Mouse (Mus musculus): ENCODE data around the gene Cfap161. TPM values are rescaled to one million over a fixed set of nuclear protein-coding genes. Genes with fewer than 3 reads are reported as not detected.

Cfap161 gene
- polyA plus RNA-seq, 1 experiment, result 0.18 TPM

GRCm38 (mm10) chr7:83800071-83800470 is 5.4 kb upstream of the Cfap161 start:
- 96% methylated on average over 2 of the region's 2 CpGs for WGBS
- H3K4me3 ChIP-seq (ENCODE audit: control insufficient read depth, insufficient read depth, low read length), result no peak overlapping the region
- TF ChIP-seq POLR2A (IDR thresholded peaks at IDR 0.05; ENCODE audit: control insufficient read depth, extremely low read depth, insufficient read depth, low read length, poor library complexity) (no peak), CTCF (IDR thresholded peaks at IDR 0.05; ENCODE audit: borderline replicate concordance, control insufficient read depth, extremely low read depth, insufficient read depth, low read length, poor library complexity) (no peak)
- no peaks in the 10 kb centered on the region for H3K4me1 ChIP-seq (replicated peaks; ENCODE audit: control insufficient read depth, insufficient read depth, low read length)
- no peaks in the 10 kb centered on the region for H3K27me3 ChIP-seq (ENCODE audit: control insufficient read depth, insufficient read depth, low read length)
- no peak overlapping the region for H3K27ac ChIP-seq (ENCODE audit: control insufficient read depth, insufficient read depth, low read length)
- DNase-seq, result no peak
- no peaks in the 10 kb centered on the region for H3K36me3 ChIP-seq (ENCODE audit: control insufficient read depth, insufficient read depth, low read length)

GRCm38 (mm10) chr7:83798004-83798403 is 3.3 kb upstream of the Cfap161 start:
- Histone ChIP-seq H3K4me1 (replicated peaks; ENCODE audit: control insufficient read depth, insufficient read depth, low read length) (no peaks in the 10 kb centered on the region), H3K36me3 (ENCODE audit: control insufficient read depth, insufficient read depth, low read length) (no peaks in the 10 kb centered on the region), H3K27me3 (ENCODE audit: control insufficient read depth, insufficient read depth, low read length) (no peaks in the 10 kb centered on the region), H3K27ac (ENCODE audit: control insufficient read depth, insufficient read depth, low read length) (no peak overlapping the region), H3K4me3 (ENCODE audit: control insufficient read depth, insufficient read depth, low read length) (no peak overlapping the region)
- TF ChIP-seq CTCF (IDR thresholded peaks at IDR 0.05; ENCODE audit: borderline replicate concordance, control insufficient read depth, extremely low read depth, insufficient read depth, low read length, poor library complexity) (no peak), POLR2A (IDR thresholded peaks at IDR 0.05; ENCODE audit: control insufficient read depth, extremely low read depth, insufficient read depth, low read length, poor library complexity) (no peak)
- DNase-seq, result no peak

- Histone ChIP-seq H3K4me3 (ENCODE audit: control insufficient read depth, insufficient read depth, low read length) (no peak overlapping the region), H3K4me1 (replicated peaks; ENCODE audit: control insufficient read depth, insufficient read depth, low read length) (no peaks in the 10 kb centered on the region), H3K27ac (ENCODE audit: control insufficient read depth, insufficient read depth, low read length) (no peak overlapping the region), H3K27me3 (ENCODE audit: control insufficient read depth, insufficient read depth, low read length) (no peaks in the 10 kb centered on the region), H3K36me3 (ENCODE audit: control insufficient read depth, insufficient read depth, low read length) (no peaks in the 10 kb centered on the region)
- 91% methylated on average over 5 of the region's 5 CpGs for WGBS
- DNase-seq, result no peak
- TF ChIP-seq CTCF (IDR thresholded peaks at IDR 0.05; ENCODE audit: borderline replicate concordance, control insufficient read depth, extremely low read depth, insufficient read depth, low read length, poor library complexity) (no peak), POLR2A (IDR thresholded peaks at IDR 0.05; ENCODE audit: control insufficient read depth, extremely low read depth, insufficient read depth, low read length, poor library complexity) (no peak)
Observed at GRCm38 (mm10) chr7:83796177-83796576, 1.5 kb upstream of the Cfap161 start.

- no peak for TF ChIP-seq CTCF (IDR thresholded peaks at IDR 0.05; ENCODE audit: borderline replicate concordance, control insufficient read depth, extremely low read depth, insufficient read depth, low read length, poor library complexity)
- TF ChIP-seq POLR2A (IDR thresholded peaks at IDR 0.05; ENCODE audit: control insufficient read depth, extremely low read depth, insufficient read depth, low read length, poor library complexity), result no peak
- H3K27me3 ChIP-seq (ENCODE audit: control insufficient read depth, insufficient read depth, low read length), result no peaks in the 10 kb centered on the region
- DNase-seq, result no peak
- no peaks in the 10 kb centered on the region for H3K36me3 ChIP-seq (ENCODE audit: control insufficient read depth, insufficient read depth, low read length)
- H3K4me1 ChIP-seq (replicated peaks; ENCODE audit: control insufficient read depth, insufficient read depth, low read length), result no peaks in the 10 kb centered on the region
- 67% methylated on average over 11 of the region's 11 CpGs for WGBS
- no peak overlapping the region for H3K4me3 ChIP-seq (ENCODE audit: control insufficient read depth, insufficient read depth, low read length)
- no peak overlapping the region for H3K27ac ChIP-seq (ENCODE audit: control insufficient read depth, insufficient read depth, low read length)
Observed at GRCm38 (mm10) chr7:83794006-83794683, 535 bp downstream of the Cfap161 start.

- Histone ChIP-seq H3K36me3 (ENCODE audit: control insufficient read depth, insufficient read depth, low read length) (no peaks in the 10 kb centered on the region), H3K27ac (ENCODE audit: control insufficient read depth, insufficient read depth, low read length) (no peak overlapping the region), H3K4me1 (replicated peaks; ENCODE audit: control insufficient read depth, insufficient read depth, low read length) (no peaks in the 10 kb centered on the region), H3K4me3 (ENCODE audit: control insufficient read depth, insufficient read depth, low read length) (no peak overlapping the region), H3K27me3 (ENCODE audit: control insufficient read depth, insufficient read depth, low read length) (no peaks in the 10 kb centered on the region)
- no peak for TF ChIP-seq POLR2A (IDR thresholded peaks at IDR 0.05; ENCODE audit: control insufficient read depth, extremely low read depth, insufficient read depth, low read length, poor library complexity)
- TF ChIP-seq CTCF (IDR thresholded peaks at IDR 0.05; ENCODE audit: borderline replicate concordance, control insufficient read depth, extremely low read depth, insufficient read depth, low read length, poor library complexity), result no peak
- 94% methylated on average over 4 of the region's 4 CpGs for WGBS
- no peak for DNase-seq
Observed at GRCm38 (mm10) chr7:83780881-83781280, 13.8 kb downstream of the Cfap161 start.

GRCm38 (mm10) chr7:83780026-83780425 is 14.7 kb downstream of the Cfap161 start:
- no peaks in the 10 kb centered on the region for H3K36me3 ChIP-seq (ENCODE audit: control insufficient read depth, insufficient read depth, low read length)
- TF ChIP-seq POLR2A (IDR thresholded peaks at IDR 0.05; ENCODE audit: control insufficient read depth, extremely low read depth, insufficient read depth, low read length, poor library complexity) (no peak), CTCF (IDR thresholded peaks at IDR 0.05; ENCODE audit: borderline replicate concordance, control insufficient read depth, extremely low read depth, insufficient read depth, low read length, poor library complexity) (no peak)
- 89% methylated on average over 4 of the region's 4 CpGs for WGBS

GRCm38 (mm10) chr7:83779028-83779427 is 15.7 kb downstream of the Cfap161 start:
- no peak overlapping the region for H3K27ac ChIP-seq (ENCODE audit: control insufficient read depth, insufficient read depth, low read length)
- no peaks in the 10 kb centered on the region for H3K4me1 ChIP-seq (replicated peaks; ENCODE audit: control insufficient read depth, insufficient read depth, low read length)
- no peaks in the 10 kb centered on the region for H3K36me3 ChIP-seq (ENCODE audit: control insufficient read depth, insufficient read depth, low read length)
- H3K27me3 ChIP-seq (ENCODE audit: control insufficient read depth, insufficient read depth, low read length), result no peaks in the 10 kb centered on the region
- DNase-seq, result no peak
- TF ChIP-seq CTCF (IDR thresholded peaks at IDR 0.05; ENCODE audit: borderline replicate concordance, control insufficient read depth, extremely low read depth, insufficient read depth, low read length, poor library complexity), result no peak
- TF ChIP-seq POLR2A (IDR thresholded peaks at IDR 0.05; ENCODE audit: control insufficient read depth, extremely low read depth, insufficient read depth, low read length, poor library complexity), result no peak
- no peak overlapping the region for H3K4me3 ChIP-seq (ENCODE audit: control insufficient read depth, insufficient read depth, low read length)
- 83% methylated on average over 2 of the region's 2 CpGs for WGBS

More at GRCm38 (mm10) chr7:83780026-83780425, 14.7 kb downstream of the Cfap161 start:
- no peak for DNase-seq
- no peak overlapping the region for H3K27ac ChIP-seq (ENCODE audit: control insufficient read depth, insufficient read depth, low read length)
- H3K27me3 ChIP-seq (ENCODE audit: control insufficient read depth, insufficient read depth, low read length), result no peaks in the 10 kb centered on the region
- no peak overlapping the region for H3K4me3 ChIP-seq (ENCODE audit: control insufficient read depth, insufficient read depth, low read length)
- H3K4me1 ChIP-seq (replicated peaks; ENCODE audit: control insufficient read depth, insufficient read depth, low read length), result no peaks in the 10 kb centered on the region

All from thymus, adult 2 months (tissue).